Comparison of ENCODE assay signal across 28 mouse cellular contexts in genomic region chr5:20231908-20232307, GRCm38 (mm10).
"Had no signal": no experiment of that assay in that cellular context is flagged by ENCODE, and none has a peak within 500 bp of the region (broad histone marks: within the 10 kb centered on the region; RNA-seq: fewer than 3 reads in every experiment).

No protein-coding gene starts in this region.

- ATAC-seq: forebrain, embryonic 13.5 days; forebrain, embryonic 14.5 days; forebrain, embryonic 15.5 days; forebrain, embryonic 16.5 days; forebrain, postnatal 0 days had no signal

- DNase-seq: cerebellum, adult 2 months; cerebellum, adult 9-10 months; cerebellum, adult 9-11 months; cerebellum, postnatal 10 days; cerebellum, postnatal 14 days; cerebellum, postnatal 25 days; cerebellum, postnatal 36 days; embryo, embryonic 11 days; forebrain, postnatal 0 days; gastrocnemius, adult 2 months; gastrocnemius, postnatal 10 days; gastrocnemius, postnatal 14 days; gastrocnemius, postnatal 25 days; gastrocnemius, postnatal 36 days; heart, adult 11 months; heart, adult 18-20 months; heart, adult 2 months had no signal

- H3K27ac ChIP-seq: embryonic facial prominence, embryonic 10.5 days; embryonic facial prominence, embryonic 12.5 days; embryonic facial prominence, embryonic 13.5 days; embryonic facial prominence, embryonic 15.5 days; forebrain, embryonic 10.5 days; forebrain, embryonic 12.5 days; forebrain, embryonic 13.5 days; forebrain, embryonic 15.5 days; gastrocnemius, adult 2 months; heart, adult 2 months had no signal

- H3K4me3 ChIP-seq: embryonic facial prominence, embryonic 10.5 days; embryonic facial prominence, embryonic 12.5 days; embryonic facial prominence, embryonic 13.5 days; embryonic facial prominence, embryonic 15.5 days; erythroblast, embryonic 14.5 days; forebrain, embryonic 10.5 days; forebrain, embryonic 12.5 days; forebrain, embryonic 13.5 days; forebrain, embryonic 15.5 days; gastrocnemius, adult 2 months; heart, adult 2 months had no signal
